Mouse (Mus musculus) bone marrow macrophage, adult 2 months (primary cell): ENCODE results near the gene Gsdmc4.

ENCODE experiments used
- CTCF ChIP-seq: IDR thresholded peaks from 2 replicates; pipeline ENCODE4 v1.5.1; 2012; ENCODE audit warnings: low read depth, mild to moderate bottlenecking, low read length, moderate library complexity
- POLR2A ChIP-seq: IDR thresholded peaks from 2 replicates; pipeline ENCODE4 v1.6.1; 2012; ENCODE audit warnings: mild to moderate bottlenecking, low read depth, low read length, borderline replicate concordance

GRCm38 (mm10) chr15:63931404-63931803 lies 19.3 kb upstream of the Gsdmc4 start:
- no peak for TF ChIP-seq POLR2A
- TF ChIP-seq CTCF = no peak
